Mouse (Mus musculus) 3T3-L1 (cell line): ENCODE data around the gene Gbf1.

Experiments
- DNase-seq: peaks from one replicate; pipeline ENCODE4 v3.0.0-alpha.2; 2015; ENCODE audit warnings: low read depth, low spot score

Gbf1 gene

DNA sequence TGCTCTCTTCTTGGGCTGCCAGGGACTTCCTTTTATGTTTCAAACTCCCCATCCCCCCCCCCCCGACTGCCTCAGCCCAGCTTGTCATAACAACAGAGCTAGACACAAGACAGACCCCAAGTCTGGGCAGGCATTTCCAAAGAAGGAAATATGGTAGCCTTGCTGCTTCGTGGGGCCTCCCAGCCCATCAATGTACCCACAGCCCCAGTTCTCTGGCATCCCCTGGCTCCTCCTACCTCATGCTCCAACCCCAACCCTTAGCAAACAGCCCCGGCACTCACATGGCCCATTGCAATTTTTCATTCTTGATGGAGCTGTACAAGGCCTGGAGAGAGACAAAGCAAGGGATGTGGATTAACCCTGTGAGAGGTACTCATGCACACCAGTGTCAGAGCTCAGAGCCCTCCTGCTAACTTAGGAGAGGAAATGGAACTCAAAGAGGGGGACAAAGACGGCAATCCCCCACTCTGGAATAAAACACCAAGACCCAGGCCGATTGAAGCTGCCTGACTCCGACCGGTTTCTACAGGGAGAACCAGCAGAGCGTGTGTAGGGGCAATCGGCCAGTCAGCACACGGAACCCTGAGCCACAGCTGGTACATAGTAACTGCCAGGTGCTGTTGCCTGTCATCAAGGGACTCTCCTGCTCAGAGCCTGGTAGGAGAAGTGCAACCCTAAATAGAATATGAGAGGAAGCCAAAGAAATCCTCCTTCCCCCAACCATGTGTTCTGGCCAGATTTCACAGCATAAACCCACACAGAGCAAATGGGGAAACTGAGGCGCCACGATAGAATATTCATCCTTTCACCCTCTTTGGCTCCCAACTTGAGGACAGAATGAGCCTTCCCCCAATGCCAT, 163.7 kb downstream of the Gbf1 start:
- no peak for DNase-seq

DNA sequence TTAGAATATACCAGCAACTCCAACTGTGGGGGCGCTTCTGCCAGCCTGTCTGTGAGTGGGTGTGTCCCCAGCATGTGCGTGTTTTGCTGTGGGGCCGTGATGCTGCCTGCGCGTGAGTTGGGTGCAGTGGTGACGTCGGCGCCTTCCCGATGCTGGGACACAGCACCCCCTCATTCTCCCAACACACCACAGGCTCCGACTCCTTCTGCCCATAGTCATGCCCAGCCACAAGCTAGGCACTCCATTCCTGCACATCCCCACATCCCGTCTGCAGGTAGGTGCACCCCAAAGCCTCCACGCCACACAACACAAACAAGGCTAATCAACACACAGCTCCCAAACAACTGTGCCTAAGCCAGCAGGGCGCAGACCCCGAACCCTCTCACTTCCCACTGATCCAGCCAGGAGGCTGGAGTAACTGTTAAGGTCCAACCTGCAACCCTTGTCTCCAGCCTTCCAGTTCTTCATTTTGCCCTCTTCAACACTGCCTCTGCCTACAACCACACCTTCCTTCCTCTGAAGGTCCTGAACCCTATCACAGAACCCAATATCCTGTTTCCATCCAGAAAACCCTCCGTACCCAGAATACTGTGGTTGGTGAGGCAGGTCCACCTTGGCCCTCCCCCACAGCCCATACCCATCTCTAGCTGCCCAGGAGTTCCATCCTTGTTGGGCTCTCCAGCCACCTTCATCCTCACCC, 164.7 kb downstream of the Gbf1 start:
- no peak for DNase-seq

DNA sequence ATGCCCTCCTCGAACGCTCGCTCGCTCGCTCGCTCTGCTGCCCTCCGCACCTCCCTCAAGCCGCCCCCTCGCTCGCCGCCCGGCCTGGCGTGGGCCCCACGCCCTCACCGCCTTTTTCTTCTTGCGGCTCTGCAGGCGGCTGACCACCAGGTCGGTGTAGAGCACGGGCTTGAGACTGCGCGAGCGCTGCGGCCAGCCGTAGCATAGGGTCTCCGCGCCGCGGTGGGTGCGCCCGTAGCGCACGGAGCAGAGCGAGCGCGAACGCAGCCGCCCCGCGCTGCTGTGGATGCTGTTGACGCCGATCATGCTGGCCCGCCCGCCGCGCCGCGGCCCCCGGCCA, 165.2 kb downstream of the Gbf1 start:
- DNase-seq, result no peak

DNA sequence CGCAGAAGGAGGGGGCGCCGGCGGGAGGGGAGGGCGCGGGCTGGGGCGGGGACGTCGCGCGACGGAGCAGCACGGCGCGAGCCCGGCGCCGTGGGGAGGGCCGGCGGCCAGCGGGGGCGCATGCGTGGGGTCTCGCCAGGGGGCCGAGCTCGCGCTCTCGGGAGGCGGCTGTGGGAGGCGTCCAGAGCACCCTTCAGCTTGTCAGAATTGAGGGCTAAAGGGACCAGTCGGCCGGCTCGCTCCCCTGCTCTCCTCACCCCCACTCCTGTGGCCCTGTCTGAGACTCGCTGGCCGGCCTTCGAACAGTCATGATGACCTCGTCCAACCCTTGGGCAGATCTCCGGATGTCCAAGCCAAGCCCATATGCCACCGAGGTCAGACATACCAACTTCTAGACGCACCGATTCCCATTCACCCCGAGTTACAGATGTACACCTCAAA, 165.7 kb downstream of the Gbf1 start:
- DNase-seq, result no peak

DNA sequence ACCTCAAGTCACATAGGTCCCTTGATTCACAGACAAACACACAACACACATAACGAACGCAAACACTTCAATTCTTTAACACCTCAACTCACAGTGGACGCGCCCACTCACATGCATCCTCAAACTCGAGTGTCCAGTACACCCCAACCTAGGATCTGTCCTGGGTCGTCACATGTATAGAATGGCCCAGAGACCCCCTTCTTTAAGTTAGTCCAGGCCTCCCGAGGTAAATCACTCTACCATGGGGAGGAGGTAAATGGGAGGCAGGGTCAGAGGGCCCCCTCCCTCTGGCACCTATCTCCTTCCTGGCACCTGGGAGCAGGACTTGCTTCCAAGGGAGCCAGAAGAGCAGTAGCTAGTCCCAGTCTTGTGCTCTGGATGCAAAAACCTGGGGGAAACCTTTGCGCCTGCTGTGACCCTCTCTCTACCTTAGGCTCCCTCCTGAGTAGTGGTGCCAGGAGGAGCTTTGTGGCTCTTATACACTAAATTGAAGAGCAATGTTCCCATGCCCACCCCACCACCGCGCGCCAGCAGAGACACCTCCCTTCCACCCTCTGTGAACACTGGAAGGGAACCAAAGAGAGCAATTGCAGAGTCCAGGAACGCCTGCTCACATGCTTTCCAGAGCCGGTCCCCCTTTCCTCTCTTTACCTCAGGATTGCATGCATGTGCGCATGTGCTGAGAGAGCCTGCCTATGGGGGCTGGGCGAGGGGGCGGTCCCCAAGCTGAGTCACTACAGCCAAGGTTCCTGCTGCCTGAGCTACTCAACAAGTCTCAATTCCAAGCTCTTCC, 166.5 kb downstream of the Gbf1 start:
- DNase-seq, result peak; percentile 94

DNA sequence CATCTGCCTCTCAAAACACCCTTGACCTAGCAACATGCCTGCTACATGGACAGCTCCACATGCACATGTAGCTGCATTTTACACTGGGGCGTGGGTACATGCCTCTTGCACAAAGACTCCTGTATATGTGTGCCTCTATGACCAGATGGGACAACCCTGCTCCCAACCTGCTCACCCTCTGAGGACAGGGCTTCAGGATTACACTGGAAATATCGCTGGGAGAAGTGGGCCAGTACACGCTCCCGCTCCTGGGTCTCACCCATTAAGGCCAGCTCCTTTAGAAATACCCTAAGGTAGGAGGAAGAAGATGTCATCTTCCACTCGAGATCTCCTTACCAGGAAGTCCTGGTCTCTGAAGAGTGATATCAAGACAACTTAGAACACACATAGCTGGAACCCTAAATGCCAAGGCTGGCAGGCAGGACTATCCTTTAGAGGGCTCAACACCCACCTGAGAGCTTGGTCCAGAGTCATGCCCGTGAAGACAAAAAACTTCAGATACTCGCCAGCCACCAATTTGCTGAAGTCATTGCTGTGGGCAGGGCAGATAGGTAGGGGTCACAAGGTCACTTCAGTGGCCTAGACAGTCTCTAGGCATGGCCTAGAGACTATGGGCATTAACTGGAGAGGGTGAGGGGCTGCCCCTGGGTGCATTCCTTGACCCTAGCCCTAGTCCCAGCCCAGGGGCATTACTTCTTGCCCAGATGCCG, 167.9 kb downstream of the Gbf1 start:
- no peak for DNase-seq

DNA sequence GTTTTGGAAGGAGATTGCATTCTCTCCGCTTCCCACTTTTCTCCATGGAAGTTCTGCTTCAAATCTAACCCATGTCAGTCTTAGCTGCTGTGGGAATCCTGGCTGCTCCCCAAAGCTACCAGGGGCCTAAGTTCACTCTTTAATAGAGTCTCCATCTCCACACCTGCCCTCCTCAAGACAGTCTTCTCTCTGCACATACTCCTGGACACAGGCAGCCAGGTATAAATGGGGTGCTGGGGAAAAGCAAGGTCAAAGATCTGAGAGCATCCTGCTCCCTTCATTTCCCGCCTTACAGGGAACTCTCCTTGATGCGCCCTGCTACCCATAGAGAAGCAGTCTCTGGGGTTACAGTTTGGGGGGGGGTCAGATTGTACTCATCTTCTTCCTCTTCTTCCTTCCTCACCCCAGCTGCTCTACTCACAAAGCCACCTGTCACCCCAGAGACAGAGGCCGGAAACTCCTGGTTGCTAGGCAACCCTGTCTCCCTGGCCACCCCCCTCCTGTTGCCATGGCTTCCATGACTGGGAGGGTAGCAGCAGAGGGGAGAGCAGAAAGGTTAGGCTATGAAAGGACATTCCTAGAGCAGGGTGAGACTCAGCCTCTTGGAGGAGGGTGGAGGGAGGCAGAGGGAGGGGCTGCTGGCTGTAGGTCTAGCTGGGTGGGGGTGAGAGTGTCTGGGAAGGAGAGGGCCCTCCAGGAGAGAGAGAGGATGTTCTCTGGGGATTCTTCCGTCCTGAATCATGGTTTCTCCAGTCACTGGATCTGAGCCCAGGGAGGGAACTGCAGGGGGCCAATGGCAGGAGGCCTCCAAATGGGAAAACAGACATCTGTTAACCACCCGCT, 169.0 kb downstream of the Gbf1 start:
- peak; percentile 93 for DNase-seq

DNA sequence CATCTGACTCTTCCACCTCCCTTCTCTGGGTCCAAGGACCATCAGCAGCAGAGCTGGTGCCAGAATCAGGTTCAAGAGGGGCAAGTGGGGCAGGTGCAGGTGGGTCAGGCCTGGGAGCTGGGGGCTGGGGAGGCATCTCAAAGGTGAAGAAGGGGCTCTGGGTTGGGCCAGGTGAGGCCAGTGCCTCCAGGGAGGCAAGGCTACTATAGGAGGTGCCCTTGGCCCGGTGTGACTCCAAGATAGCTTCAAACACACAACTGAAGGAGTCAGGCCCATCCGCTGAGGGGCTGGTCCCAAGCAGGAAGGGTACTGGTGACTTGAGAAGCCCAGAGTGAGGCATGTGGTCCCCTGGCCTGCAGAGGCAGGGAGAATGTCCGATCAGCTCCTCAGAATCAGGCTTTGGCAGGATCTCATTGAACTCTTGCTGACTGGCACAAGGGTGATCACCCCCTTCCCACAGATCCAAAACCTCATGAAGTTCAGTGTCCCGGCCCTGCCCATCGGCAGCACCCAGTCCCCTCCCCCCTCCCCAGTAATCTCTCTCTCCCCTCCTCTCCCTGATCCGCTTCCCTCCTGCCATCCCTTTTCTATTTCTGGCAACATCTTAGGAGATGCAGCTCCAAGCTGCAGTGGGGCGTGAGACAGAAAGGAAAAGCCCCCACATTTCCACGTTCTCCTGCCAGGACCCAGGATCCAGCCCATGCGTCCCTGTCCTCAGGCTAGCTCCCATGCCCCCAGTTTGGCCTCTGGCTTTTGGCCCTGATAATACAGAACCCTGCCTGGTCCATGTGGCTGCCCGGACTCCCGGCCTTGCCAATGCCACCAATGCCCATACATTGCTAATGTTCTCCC, 170.1 kb downstream of the Gbf1 start:
- DNase-seq, result no peak

DNA sequence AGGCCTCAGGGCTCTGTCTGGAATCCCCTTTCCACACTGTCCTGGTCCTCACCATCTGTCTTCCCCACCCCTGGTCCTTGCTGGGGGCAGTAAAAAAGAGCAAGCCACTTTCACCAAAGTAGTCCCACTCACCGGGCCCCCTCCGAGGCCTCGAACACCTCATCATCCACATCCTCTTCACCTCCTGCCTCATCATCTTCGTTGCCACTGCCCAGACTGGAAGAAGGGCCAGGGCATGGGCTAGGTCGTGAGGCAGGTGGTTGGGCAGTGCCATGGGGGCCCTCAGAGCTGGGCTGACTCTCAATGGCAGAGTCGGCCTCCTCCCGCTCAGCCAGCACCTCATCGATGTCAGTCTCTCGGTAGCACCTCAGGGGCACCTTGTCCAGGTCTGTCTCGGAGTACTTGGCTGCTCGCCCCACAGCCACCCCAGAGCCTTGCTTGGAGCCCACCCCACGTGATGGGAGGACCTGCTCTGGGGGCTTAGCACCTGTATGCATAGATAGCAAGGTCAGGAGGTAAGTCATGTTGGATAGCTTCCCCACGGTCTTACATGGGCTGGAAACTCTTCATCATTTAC, 170.8 kb downstream of the Gbf1 start:
- no peak for DNase-seq

DNA sequence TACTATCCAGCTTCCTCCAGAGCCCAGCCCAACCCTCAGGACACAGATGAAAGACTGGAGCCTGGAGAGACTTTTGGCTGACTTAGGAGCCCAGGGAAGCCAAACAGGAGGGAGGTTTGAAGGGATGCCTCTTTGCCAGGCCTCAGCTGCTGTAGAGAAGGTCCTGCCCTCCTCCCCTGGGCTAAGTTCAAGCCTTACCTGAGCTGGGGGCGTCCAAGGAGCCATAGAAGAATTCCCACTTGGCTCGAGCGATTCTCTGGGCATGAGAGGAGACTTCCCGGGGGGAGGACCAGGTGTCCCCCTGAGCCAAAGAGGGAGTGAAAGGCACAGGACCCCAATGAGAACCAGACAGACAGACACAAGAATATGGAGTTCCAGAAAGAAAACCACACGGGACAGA, 171.4 kb downstream of the Gbf1 start:
- no peak for DNase-seq

DNA sequence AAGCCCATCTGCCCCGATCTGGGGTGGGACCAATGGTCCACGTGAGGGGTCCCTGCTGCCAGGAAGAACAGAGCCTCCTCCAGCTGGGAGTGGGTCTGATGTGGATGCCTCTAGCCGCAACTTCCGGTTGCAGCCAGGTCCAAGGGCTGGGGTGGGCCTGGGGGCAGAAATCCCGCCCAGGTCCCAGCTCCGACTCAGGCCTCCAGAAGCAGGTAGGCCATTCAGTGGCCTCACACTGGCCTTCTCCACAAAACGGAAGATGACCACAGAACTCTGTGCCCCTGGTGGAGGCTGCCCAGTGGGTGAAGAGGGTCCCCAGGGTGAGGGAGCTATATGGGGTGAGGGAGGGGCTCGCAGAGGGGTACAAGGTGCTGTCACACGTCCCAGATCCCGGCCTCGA, 172.1 kb downstream of the Gbf1 start:
- DNase-seq, result no peak

DNA sequence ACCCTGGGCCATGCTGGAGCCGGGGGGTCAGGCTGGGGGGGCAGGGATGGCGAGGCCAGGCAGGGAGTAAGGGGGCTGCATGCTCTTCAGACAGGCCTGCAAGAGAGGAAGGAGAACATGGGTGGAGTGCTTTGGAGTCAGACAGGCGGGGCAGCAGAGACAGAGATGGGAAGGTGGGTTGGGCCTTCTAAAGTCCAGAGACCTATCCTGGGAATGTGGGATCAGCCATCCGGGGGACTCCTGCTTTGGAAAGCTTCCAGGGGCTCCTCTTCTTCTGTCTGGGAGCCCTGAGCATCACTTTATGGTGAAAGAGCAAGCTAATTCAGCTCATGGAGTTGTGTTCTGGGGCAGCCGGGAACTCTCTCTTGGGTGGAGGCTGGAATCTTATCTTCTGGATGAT, 172.6 kb downstream of the Gbf1 start:
- DNase-seq, result no peak

DNA sequence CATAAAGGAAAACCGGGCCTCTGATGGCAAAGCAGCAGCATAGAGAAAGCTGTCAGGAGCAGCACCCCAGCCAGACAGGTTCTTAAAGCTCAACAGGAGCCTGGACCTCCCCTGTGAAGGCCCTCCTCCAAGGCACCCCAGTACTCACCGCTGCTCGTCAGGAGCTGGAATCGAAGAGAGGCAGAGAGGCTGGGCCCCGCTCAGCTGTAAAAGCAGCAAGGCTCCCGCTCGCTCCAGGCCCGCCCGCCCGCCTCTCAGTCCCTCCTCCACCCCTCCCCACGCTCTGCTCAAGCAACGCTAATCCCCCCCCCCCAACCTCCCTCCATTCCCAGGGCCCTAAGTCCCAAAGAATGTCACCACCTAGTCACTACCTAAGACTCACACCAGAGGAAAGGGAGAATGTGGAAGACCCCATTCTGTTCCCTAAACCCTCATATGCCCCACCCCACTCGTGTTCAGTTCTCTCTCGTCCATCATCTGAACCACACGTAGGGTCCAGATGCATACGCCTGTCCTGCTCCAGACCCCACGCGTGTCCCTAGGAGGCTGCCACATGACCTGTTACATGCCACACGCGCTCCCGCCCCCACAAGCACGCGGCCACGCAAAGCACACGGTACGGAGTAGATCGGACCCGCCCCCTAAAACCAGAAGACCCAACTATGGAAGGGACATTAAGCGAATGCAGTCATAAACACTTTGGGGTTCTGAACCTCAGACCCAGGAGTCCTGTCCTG, 173.9 kb downstream of the Gbf1 start:
- no peak for DNase-seq

DNA sequence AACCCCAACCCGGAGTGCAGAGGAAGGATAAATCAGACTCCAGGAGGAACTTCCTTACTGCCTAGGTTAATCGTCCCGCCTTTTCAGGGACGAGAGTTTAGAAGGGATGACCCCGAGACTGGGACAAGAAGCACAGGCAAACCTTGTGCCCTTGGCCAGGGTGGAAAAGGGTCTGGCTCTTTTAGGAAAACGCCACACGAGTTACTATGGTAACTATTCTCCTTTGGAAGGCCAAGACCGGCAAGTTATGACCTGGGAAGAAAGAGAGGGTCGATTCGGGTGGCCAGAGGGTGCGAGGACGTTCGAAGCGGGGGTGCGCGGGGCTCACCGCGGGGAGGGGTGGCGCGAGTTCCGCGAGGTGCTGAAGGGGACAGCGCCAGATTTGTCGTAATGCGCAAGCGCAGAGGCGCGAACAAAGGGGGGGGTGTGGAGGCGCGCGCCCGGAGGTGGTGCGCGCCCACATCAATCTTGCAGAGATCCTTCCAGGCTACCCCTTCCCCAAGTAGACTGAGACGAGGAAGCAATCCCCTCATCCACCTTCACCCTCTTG, 174.5 kb downstream of the Gbf1 start, which contains the start of gene Psd:
Gene Psd, minus strand, starts transcription at position 401 of the 550 bp plus-strand sequence.
- DNase-seq, result no peak

DNA sequence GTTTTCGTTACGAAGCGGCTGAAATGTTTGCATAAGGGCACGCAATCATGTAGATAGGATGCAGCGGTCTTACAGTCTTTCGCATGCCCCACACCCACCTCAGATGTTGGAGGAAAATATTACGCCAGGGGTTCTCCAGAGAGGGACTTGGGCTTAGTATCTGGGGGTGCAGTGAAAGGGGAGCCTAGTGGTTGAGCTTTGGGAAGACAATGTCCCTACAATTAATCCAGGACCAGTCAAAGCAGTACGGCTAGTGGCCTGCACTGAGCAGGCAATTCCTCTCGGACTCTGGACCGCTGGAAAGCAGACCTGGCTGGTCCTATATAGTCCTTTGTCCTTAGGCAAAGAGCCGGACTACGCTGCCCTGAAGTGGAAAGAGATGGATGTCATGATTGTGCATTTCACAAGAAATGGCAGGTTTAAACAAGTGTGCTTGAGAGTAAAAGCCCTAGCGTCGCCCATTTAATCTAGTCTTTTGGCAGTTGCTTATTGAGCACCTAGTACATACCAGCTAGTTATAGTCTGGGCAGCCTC, 175.3 kb downstream of the Gbf1 start:
- no peak for DNase-seq

DNA sequence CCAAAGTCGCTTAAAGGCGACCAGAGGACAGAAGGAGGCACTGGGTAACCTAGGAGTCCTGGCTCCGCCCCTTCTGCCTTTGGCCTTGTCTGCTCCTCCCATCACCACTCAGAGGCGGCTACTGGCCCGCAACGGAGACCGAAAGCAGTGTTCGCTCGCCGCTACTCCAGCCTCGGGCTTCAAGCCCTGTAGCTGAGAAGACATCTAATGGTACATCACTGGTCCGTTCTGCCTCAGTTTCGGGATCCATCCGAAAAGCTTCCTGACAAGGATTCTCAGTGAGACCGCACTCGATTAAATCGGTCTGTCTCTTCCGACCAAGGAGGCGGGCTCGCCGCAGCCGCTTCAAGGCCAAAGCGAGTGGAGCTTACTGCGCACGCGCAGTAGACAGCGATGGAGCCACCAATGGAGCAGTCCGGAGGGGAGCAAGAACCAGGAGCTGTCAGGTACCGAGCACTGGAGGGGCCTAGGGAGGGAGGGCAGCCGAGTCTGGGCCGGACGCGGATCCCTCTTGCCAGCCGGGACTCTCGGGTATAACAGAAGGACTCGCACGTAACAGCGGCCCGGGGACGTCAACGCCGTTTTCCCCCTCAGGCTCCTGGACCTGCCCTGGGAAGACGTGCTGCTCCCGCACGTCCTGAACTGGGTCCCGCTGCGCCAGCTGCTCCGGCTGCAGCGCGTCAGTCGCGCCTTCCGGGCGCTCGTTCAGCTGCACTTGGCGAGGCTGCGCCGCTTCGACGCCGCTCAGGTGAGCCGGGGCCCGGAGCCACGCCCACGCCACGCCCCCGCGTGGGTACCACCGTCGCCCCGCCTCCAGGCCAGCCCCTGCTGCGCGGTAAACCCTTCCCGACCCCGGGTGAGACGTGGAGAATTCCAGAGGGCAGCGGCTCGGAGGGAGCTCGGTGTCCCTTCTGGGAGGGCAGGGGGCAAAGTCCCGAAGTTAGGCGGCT, 176.0 kb downstream of the Gbf1 start, which contains the start of gene Fbxl15:
Gene Fbxl15, plus strand, starts transcription at position 104 of the 950 bp plus-strand sequence.
- peak; percentile 98 for DNase-seq
